Mouse (Mus musculus) heart, embryonic 16.5 days (tissue): Measurements from ENCODE around the gene Tsfm. TPM values are rescaled to one million over a fixed set of nuclear protein-coding genes. Genes with fewer than 3 reads are reported as not detected.
A peak's percentile ranks its signal among the peaks of the same experiment; 100 is the strongest.
"Not testable (repeated sequence)": the region's sequence is repeated elsewhere in the genome, so short reads cannot be mapped to it uniquely, and the experiment has no call there.

ENCODE experiments used
- ATAC-seq: fragments of 200-750 bp; cut with Nextera tagmentation; replicated peaks from 2 replicates; pipeline ENCODE4 v1.8.0; 2017; ENCODE audit warnings: moderate number of reproducible peaks; ENCODE audit not compliant: insufficient read depth, low FRiP score; ENCODE audit errors: extremely low read depth
- H3K27ac ChIP-seq: fragments of 300-500 bp; sonication (generic); 2 replicates; pipeline ENCODE4 v1.5.1; 2014; ENCODE audit warnings: mild to moderate bottlenecking, low read length, control low read depth, moderate library complexity
- H3K27me3 ChIP-seq: fragments of 300-500 bp; sonication (generic); 2 replicates; pipeline ENCODE4 v1.6.1; 2014; ENCODE audit warnings: low read length, mixed read lengths; ENCODE audit not compliant: control insufficient read depth, insufficient read depth
- H3K36me3 ChIP-seq: fragments of 300-500 bp; sonication (generic); 2 replicates; pipeline ENCODE4 v1.6.1; 2014; ENCODE audit not compliant: control insufficient read depth, insufficient read depth
- H3K4me1 ChIP-seq: fragments of 300-500 bp; sonication (generic); 2 replicates; pipeline ENCODE4 v1.6.1; 2014; ENCODE audit warnings: low read length, mixed read lengths; ENCODE audit not compliant: control insufficient read depth, insufficient read depth
- H3K4me2 ChIP-seq: fragments of 300-500 bp; sonication (generic); 2 replicates; pipeline ENCODE4 v1.6.1; 2014; ENCODE audit warnings: low read depth, mild to moderate bottlenecking, control low read depth, low read length
- H3K4me3 ChIP-seq: fragments of 300-500 bp; sonication (generic); 2 replicates; pipeline ENCODE4 v1.5.1; 2014; ENCODE audit warnings: mild to moderate bottlenecking, control low read depth, low read length
- H3K9ac ChIP-seq: fragments of 300-500 bp; sonication (generic); 2 replicates; pipeline ENCODE4 v1.6.1; 2014; ENCODE audit warnings: low read length, control low read depth
- H3K9me3 ChIP-seq: fragments of 300-500 bp; sonication (generic); replicated peaks from 2 replicates; pipeline ENCODE4 v1.6.1; 2016; ENCODE audit warnings: low read length; ENCODE audit not compliant: control insufficient read depth
- WGBS: fragments of 180-500 bp; shearing (Covaris S2); extraction: QIAGEN DNeasy Blood & Tissue Kit; methylation state at CpG from one replicate; pipeline ENCODE4 v1.1.7; 2014; 5-methylcytosine and 5-hydroxymethylcytosine counted together
- polyA plus RNA-seq: library from polyadenylated mRNA; unstranded; fragments of >200 nt; fragmentation: Nextera tagmentation; extraction: Ambion mirVana; gene quantifications from 2 replicates; pipeline ENCODE4 v1.2.1, GENCODE M21; 2015

The Tsfm gene
- polyA plus RNA-seq, 1 experiment from 2014 or later, result 89.3 TPM

GRCm38 (mm10) chr10:127065981-127066380, 35.3 kb upstream of the Tsfm start:
- H3K27me3 ChIP-seq, result peaks cover 6% of the 10 kb centered on the region
- peaks cover 21% of the 10 kb centered on the region for H3K4me1 ChIP-seq
- no peak overlapping the region for H3K4me3 ChIP-seq
- H3K36me3 ChIP-seq, result peaks cover 38% of the 10 kb centered on the region
- ATAC-seq, result no peak
- WGBS, result 53% methylated on average over 9 of the region's 9 CpGs
- H3K4me2 ChIP-seq, result no peak overlapping the region
- H3K27ac ChIP-seq, result no peak overlapping the region
- no peaks in the 10 kb centered on the region for H3K9me3 ChIP-seq
- no peak overlapping the region for H3K9ac ChIP-seq

GRCm38 (mm10) chr10:127063913-127064870, 33.6 kb upstream of the Tsfm start:
- Histone ChIP-seq H3K27ac (peak overlapping the region; percentile 83), H3K4me2 (peak overlapping the region; percentile 89), H3K36me3 (peaks cover 38% of the 10 kb centered on the region), H3K4me1 (peaks cover 14% of the 10 kb centered on the region), H3K4me3 (peak overlapping the region; percentile 72), H3K9me3 (no peaks in the 10 kb centered on the region), H3K9ac (peak overlapping the region; percentile 89), H3K27me3 (peaks cover 7% of the 10 kb centered on the region)
- ATAC-seq, result no peak
- WGBS, result 12% methylated on average over 37 of the region's 37 CpGs

- Histone ChIP-seq H3K4me3 (peak within 1 kb of the TSS; percentile 72), H3K9ac (peak within 1 kb of the TSS; percentile 89), H3K9me3 (no peaks in the 10 kb centered on the region), H3K4me2 (peak within 1 kb of the TSS; percentile 89), H3K27ac (peak within 1 kb of the TSS; percentile 83), H3K36me3 (peaks cover 37% of the 10 kb centered on the region), H3K27me3 (peaks cover 9% of the 10 kb centered on the region), H3K4me1 (peaks cover 13% of the 10 kb centered on the region)
- under 1% methylated on average over 46 of the region's 46 CpGs for WGBS
- ATAC-seq, result peak; percentile 91
These were observed 32.7 kb upstream of the Tsfm start, which contains the start of gene Cdk4 for GRCm38 (mm10) chr10:127063239-127063872. Cdk4 (plus strand) TSS chr10:127063534.

GRCm38 (mm10) chr10:127062503-127062902, 31.9 kb upstream of the Tsfm start:
- Histone ChIP-seq H3K4me1 (peaks cover 13% of the 10 kb centered on the region), H3K4me3 (no peak overlapping the region), H3K9me3 (no peaks in the 10 kb centered on the region), H3K36me3 (peaks cover 28% of the 10 kb centered on the region), H3K27ac (no peak overlapping the region), H3K4me2 (no peak overlapping the region), H3K9ac (no peak overlapping the region), H3K27me3 (peaks cover 10% of the 10 kb centered on the region)
- ATAC-seq, result no peak
- 60% methylated on average over 5 of the region's 5 CpGs for WGBS

- not testable (repeated sequence) for ATAC-seq, H3K9ac ChIP-seq, H3K4me2 ChIP-seq, H3K4me3 ChIP-seq, H3K27ac ChIP-seq, H3K9me3 ChIP-seq
- Histone ChIP-seq H3K36me3 (peaks cover 24% of the 10 kb centered on the region), H3K4me1 (peaks cover 13% of the 10 kb centered on the region), H3K27me3 (peaks cover 13% of the 10 kb centered on the region)
- 82% methylated on average over 4 of the region's 4 CpGs for WGBS
These were observed 31.5 kb upstream of the Tsfm start for GRCm38 (mm10) chr10:127062101-127062500.

GRCm38 (mm10) chr10:127061513-127061912, 30.9 kb upstream of the Tsfm start:
- Histone ChIP-seq H3K9ac (no peak overlapping the region), H3K4me2 (no peak overlapping the region), H3K27ac (no peak overlapping the region), H3K27me3 (peaks cover 13% of the 10 kb centered on the region), H3K36me3 (peaks cover 18% of the 10 kb centered on the region), H3K9me3 (no peaks in the 10 kb centered on the region), H3K4me3 (no peak overlapping the region), H3K4me1 (peaks cover 13% of the 10 kb centered on the region)
- ATAC-seq, result no peak
- WGBS, result 70% methylated on average over 2 of the region's 2 CpGs

- Histone ChIP-seq H3K27me3 (peaks cover 13% of the 10 kb centered on the region), H3K36me3 (peaks cover 14% of the 10 kb centered on the region), H3K9me3 (no peaks in the 10 kb centered on the region), H3K4me1 (peaks cover 13% of the 10 kb centered on the region), H3K4me3 (no peak overlapping the region), H3K27ac (no peak overlapping the region), H3K9ac (no peak overlapping the region), H3K4me2 (no peak overlapping the region)
- no peak for ATAC-seq
- 54% methylated on average over 5 of the region's 5 CpGs for WGBS
These were observed 30.4 kb upstream of the Tsfm start for GRCm38 (mm10) chr10:127061085-127061484.

- WGBS, result 2% methylated on average over 52 of the region's 72 CpGs
- H3K27ac ChIP-seq, result no peak within 1 kb of the TSS
These were observed 29.6 kb upstream of the Tsfm start, which contains the start of gene March9 for GRCm38 (mm10) chr10:127059968-127060916. March9 (minus strand) TSS chr10:127060184.

More at GRCm38 (mm10) chr10:127059968-127060916, 29.6 kb upstream of the Tsfm start, which contains the start of gene March9:
- no peaks in the 10 kb centered on the region for H3K9me3 ChIP-seq
- peaks cover 13% of the 10 kb centered on the region for H3K4me1 ChIP-seq
- H3K9ac ChIP-seq, result peak within 1 kb of the TSS; percentile 78
- peak within 1 kb of the TSS; percentile 94 for H3K4me2 ChIP-seq
- peak within 1 kb of the TSS; percentile 63 for H3K4me3 ChIP-seq
- no peak for ATAC-seq
- H3K27me3 ChIP-seq, result peaks cover 13% of the 10 kb centered on the region
- peaks cover 5% of the 10 kb centered on the region for H3K36me3 ChIP-seq
